Mouse (Mus musculus) heart, postnatal 0 days (tissue): ENCODE results near the gene Serpini1.

Experiments used
- CTCF ChIP-seq: IDR thresholded peaks from 2 replicates; pipeline ENCODE4 v1.5.1; 2016; ENCODE audit warnings: antibody characterized with exemption, control low read depth, low read depth
- EP300 ChIP-seq: IDR thresholded peaks from 2 replicates; pipeline ENCODE4 v1.6.1; 2016; ENCODE audit warnings: antibody characterized with exemption, low read depth

DNA sequence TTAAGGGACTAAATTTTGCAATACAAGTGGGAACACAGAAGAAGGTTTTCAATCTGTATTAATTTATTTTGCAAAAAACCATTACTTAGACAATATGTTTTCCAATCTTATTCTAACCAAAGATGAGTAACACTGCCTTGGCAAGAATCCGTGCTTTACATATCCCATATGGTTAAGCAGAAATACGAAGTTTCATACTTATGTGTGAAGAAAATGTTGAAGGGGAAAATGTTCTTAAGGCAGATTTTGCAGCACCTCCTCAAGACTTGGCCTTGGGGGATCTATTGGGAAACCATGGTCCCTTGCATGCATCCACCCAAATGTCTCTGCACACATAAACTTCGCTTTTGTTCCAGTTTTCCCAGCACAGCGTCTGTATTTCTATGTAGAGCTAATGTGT lies 27.6 kb downstream of the Serpini1 start:
- TF ChIP-seq CTCF (no peak), EP300 (no peak)
